Mouse (Mus musculus) liver, postnatal 0 days (tissue): Measurements from ENCODE around the gene 1700056E22Rik. TPM values are rescaled to one million over a fixed set of nuclear protein-coding genes. Genes with fewer than 3 reads are reported as not detected.

ENCODE experiments used
- ATAC-seq: fragments of 200-750 bp; cut with Nextera tagmentation; 2 replicates; pipeline ENCODE4 v1.8.0; 2017; ENCODE audit warnings: mild to moderate bottlenecking, moderate library complexity
- DNase-seq: peaks from one replicate; pipeline ENCODE4 v3.0.0-alpha.2; 2016
- H3K27ac ChIP-seq: fragments of 300-500 bp; sonication (generic); 2 replicates; pipeline ENCODE4 v1.5.1; 2014; ENCODE audit warnings: antibody characterized with exemption, moderate library complexity, mild to moderate bottlenecking, low read depth
- H3K27me3 ChIP-seq: fragments of 300-500 bp; sonication (generic); 2 replicates; pipeline ENCODE4 v1.6.1; 2014; ENCODE audit warnings: low read length, control low read depth, mixed read lengths; ENCODE audit not compliant: insufficient read depth
- H3K36me3 ChIP-seq: fragments of 300-500 bp; sonication (generic); replicated peaks from 2 replicates; pipeline ENCODE4 v1.6.1; 2014; ENCODE audit warnings: mild to moderate bottlenecking, control low read depth, low read length, moderate library complexity, mixed read lengths; ENCODE audit not compliant: insufficient read depth
- H3K4me1 ChIP-seq: fragments of 300-500 bp; sonication (generic); 2 replicates; pipeline ENCODE4 v1.6.1; 2014; ENCODE audit warnings: antibody characterized with exemption, mild to moderate bottlenecking, control low read depth; ENCODE audit not compliant: insufficient read depth
- H3K4me2 ChIP-seq: fragments of 300-500 bp; sonication (generic); 2 replicates; pipeline ENCODE4 v1.6.1; 2014; ENCODE audit warnings: low read depth, mild to moderate bottlenecking, low read length, moderate library complexity, mixed read lengths
- H3K4me3 ChIP-seq: fragments of 300-500 bp; sonication (generic); 2 replicates; pipeline ENCODE4 v1.5.1; 2014; ENCODE audit warnings: low read depth, low read length
- H3K9ac ChIP-seq: fragments of 300-500 bp; sonication (generic); replicated peaks from 2 replicates; pipeline ENCODE4 v1.6.1; 2014; ENCODE audit warnings: mild to moderate bottlenecking, moderate library complexity
- H3K9me3 ChIP-seq: fragments of 300-500 bp; sonication (generic); 2 replicates; pipeline ENCODE4 v1.6.1; 2016; ENCODE audit warnings: mild to moderate bottlenecking, control low read depth, low read length, mixed read lengths
- CTCF ChIP-seq: sonication (generic); IDR thresholded peaks from 2 replicates; pipeline ENCODE4 v1.5.1; 2016; ENCODE audit warnings: antibody characterized with exemption, low read depth
- EP300 ChIP-seq: IDR thresholded peaks from 2 replicates; pipeline ENCODE4 v1.6.1; 2016; ENCODE audit warnings: antibody characterized with exemption, low read depth, mild to moderate bottlenecking
- WGBS: fragments of 180-500 bp; shearing (Covaris S2); extraction: QIAGEN DNeasy Blood & Tissue Kit; methylation state at CpG from one replicate; pipeline ENCODE4 v1.1.7; 2014; ENCODE audit not compliant: insufficient replicate concordance; 5-methylcytosine and 5-hydroxymethylcytosine counted together
- polyA plus RNA-seq: library from polyadenylated mRNA; unstranded; fragments of >200 nt; fragmentation: Nextera tagmentation; extraction: Ambion mirVana; gene quantifications from 2 replicates; pipeline ENCODE4 v1.2.1, GENCODE M21; 2015

Gene 1700056E22Rik
- polyA plus RNA-seq, 1 experiment from 2014 or later = 2.4 TPM

- TF ChIP-seq CTCF (no peak), EP300 (no peak)
- no peak for ATAC-seq
- H3K4me3 ChIP-seq = no peak overlapping the region
- no peaks in the 10 kb centered on the region for H3K36me3 ChIP-seq
- H3K4me1 ChIP-seq = peaks cover 10% of the 10 kb centered on the region
- no peak for DNase-seq
- H3K9ac ChIP-seq = no peak overlapping the region
- peaks cover 2% of the 10 kb centered on the region; the same call in 1 of the 2 replicates for H3K27me3 ChIP-seq
- 78% methylated on average over 8 of the region's 8 CpGs for WGBS
- no peaks in the 10 kb centered on the region for H3K9me3 ChIP-seq
- no peak overlapping the region for H3K4me2 ChIP-seq
- H3K27ac ChIP-seq = no peak overlapping the region
Observed at GRCm38 (mm10) chr1:184030070-184030802, 3.9 kb downstream of the 1700056E22Rik start.

GRCm38 (mm10) chr1:184027039-184027438, 7.1 kb downstream of the 1700056E22Rik start:
- Histone ChIP-seq H3K27ac (no peak overlapping the region; the same call in 1 of the 2 replicates), H3K9ac (no peak overlapping the region), H3K4me2 (no peak overlapping the region), H3K36me3 (no peaks in the 10 kb centered on the region), H3K4me1 (no peaks in the 10 kb centered on the region; the same call in 1 of the 2 replicates), H3K9me3 (no peaks in the 10 kb centered on the region), H3K27me3 (no peaks in the 10 kb centered on the region), H3K4me3 (no peak overlapping the region)
- no peak for TF ChIP-seq CTCF
- no peak for TF ChIP-seq EP300
- WGBS = 65% methylated on average over 3 of the region's 3 CpGs
- no peak for ATAC-seq
- no peak for DNase-seq

- Histone ChIP-seq H3K4me1 (no peaks in the 10 kb centered on the region; the same call in 1 of the 2 replicates), H3K27me3 (no peaks in the 10 kb centered on the region), H3K9me3 (no peaks in the 10 kb centered on the region), H3K27ac (no peak overlapping the region), H3K9ac (no peak overlapping the region), H3K4me3 (no peak overlapping the region), H3K36me3 (no peaks in the 10 kb centered on the region), H3K4me2 (no peak overlapping the region)
- WGBS = 80% methylated on average over 5 of the region's 5 CpGs
- ATAC-seq (no peak), DNase-seq (no peak)
- TF ChIP-seq EP300 (no peak), CTCF (no peak)
Observed at GRCm38 (mm10) chr1:184025079-184025478, 9.0 kb downstream of the 1700056E22Rik start.

- TF ChIP-seq CTCF (no peak), EP300 (no peak)
- no peak for ATAC-seq
- 97% methylated on average over 2 of the region's 2 CpGs for WGBS
Observed at GRCm38 (mm10) chr1:184024631-184025030, 9.5 kb downstream of the 1700056E22Rik start.

DNA sequence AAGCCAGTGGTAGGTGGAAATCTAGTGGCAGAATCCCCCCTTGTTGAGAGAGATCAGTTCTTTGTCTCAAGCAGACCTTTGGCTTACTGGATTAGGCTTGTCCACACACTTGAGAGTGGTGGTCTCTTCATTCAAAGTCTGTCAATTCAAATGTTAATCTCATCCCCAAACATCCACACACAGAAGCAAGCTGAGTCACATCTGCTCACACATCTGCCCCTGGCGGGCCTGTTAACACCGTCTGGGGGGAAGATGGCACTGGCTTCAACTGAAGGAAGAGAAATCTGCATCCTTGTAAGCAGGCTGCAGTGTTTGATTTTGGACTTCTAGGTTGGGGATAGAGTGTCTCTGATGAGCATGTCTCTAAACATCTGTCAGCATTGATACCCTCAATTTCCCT, 10.1 kb downstream of the 1700056E22Rik start:
- DNase-seq (no peak), ATAC-seq (no peak)
- WGBS = 49% methylated on average over 2 of the region's 2 CpGs
- H3K27me3 ChIP-seq = no peaks in the 10 kb centered on the region
- no peaks in the 10 kb centered on the region for H3K36me3 ChIP-seq
- H3K9ac ChIP-seq = no peak overlapping the region
- H3K4me1 ChIP-seq = no peaks in the 10 kb centered on the region; the same call in 1 of the 2 replicates
- H3K4me3 ChIP-seq = no peak overlapping the region
- TF ChIP-seq EP300 (no peak), CTCF (no peak)
- H3K27ac ChIP-seq = no peak overlapping the region
- no peaks in the 10 kb centered on the region for H3K9me3 ChIP-seq
- no peak overlapping the region for H3K4me2 ChIP-seq

More at GRCm38 (mm10) chr1:184024631-184025030, 9.5 kb downstream of the 1700056E22Rik start:
- no peak for DNase-seq
- Histone ChIP-seq H3K9me3 (no peaks in the 10 kb centered on the region), H3K27me3 (no peaks in the 10 kb centered on the region), H3K36me3 (no peaks in the 10 kb centered on the region), H3K9ac (no peak overlapping the region), H3K27ac (no peak overlapping the region), H3K4me3 (no peak overlapping the region), H3K4me1 (no peaks in the 10 kb centered on the region; the same call in 1 of the 2 replicates), H3K4me2 (no peak overlapping the region)

GRCm38 (mm10) chr1:184019722-184020107, 14.4 kb downstream of the 1700056E22Rik start:
- Histone ChIP-seq H3K4me2 (no peak overlapping the region), H3K4me1 (no peaks in the 10 kb centered on the region), H3K4me3 (no peak overlapping the region), H3K9ac (no peak overlapping the region), H3K36me3 (no peaks in the 10 kb centered on the region), H3K9me3 (no peaks in the 10 kb centered on the region), H3K27ac (no peak overlapping the region), H3K27me3 (no peaks in the 10 kb centered on the region)
- DNase-seq = no peak
- ATAC-seq = no peak
- 45% methylated on average over 6 of the region's 6 CpGs for WGBS
- no peak for TF ChIP-seq EP300
- TF ChIP-seq CTCF = no peak
